Mouse (Mus musculus) ES-Bruce4 (cell line): Measurements from ENCODE around the gene Sptbn4.
A peak's percentile ranks its signal among the peaks of the same experiment; 100 is the strongest.

Experiments used
- CTCF ChIP-seq: IDR thresholded peaks from one replicate; pipeline ENCODE4 v1.8.1; 2011; ENCODE audit warnings: low read depth, low read length
- EP300 ChIP-seq: IDR thresholded peaks from 2 replicates; pipeline ENCODE4 v1.6.1; 2011; ENCODE audit warnings: low read depth, low read length; ENCODE audit not compliant: insufficient read depth

- TF ChIP-seq CTCF (no peak), EP300 (0 out of 2 replicates have a peak, but pooled peaks have one; percentile 22)
Measured at GRCm38 (mm10) chr7:27486770-27487697, 39.5 kb upstream of the Sptbn4 start, which contains the start of gene Sertad1.
